In the genomic region with DNA sequence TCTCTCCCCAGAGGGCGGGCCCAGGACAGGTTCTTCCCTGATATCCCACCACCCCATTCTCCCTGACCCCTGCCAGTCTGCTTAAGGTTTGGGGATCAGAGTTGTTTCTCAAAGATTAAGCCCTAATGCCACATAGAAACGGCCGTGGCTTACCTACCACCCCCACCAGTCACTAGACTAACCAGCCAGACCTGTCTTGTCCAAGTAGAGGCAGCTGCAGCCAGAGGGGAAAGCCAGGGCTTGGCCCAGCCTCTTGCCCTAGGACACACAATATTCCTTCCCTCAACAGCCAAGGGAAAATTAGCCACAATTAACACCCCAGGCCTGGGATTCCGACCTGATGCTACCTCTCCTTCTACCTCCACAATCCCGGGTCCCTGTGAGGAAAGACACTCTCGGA, we compare ENCODE assay signal across 7 mouse cellular contexts. TPM values are rescaled to one million over a fixed set of nuclear protein-coding genes. Genes with fewer than 3 reads are reported as not detected.
DNase-seq lines count a peak whose midpoint lies in the region; ATAC-seq and TF ChIP-seq lines count a peak whose summit lies in the region.

No protein-coding gene starts in this region.

- peak overlapping the region; percentile 66 for H3K9ac ChIP-seq in forebrain, embryonic 12.5 days
- peak overlapping the region; percentile 39; the same call in 1 of the 2 replicates for H3K9ac ChIP-seq in limb, embryonic 15.5 days
- H3K9ac ChIP-seq in neural tube, embryonic 15.5 days (replicated peaks), result peak overlapping the region; percentile 99

- H3K4me2 ChIP-seq in forebrain, embryonic 12.5 days, result peak overlapping the region; percentile 78
- H3K4me2 ChIP-seq in limb, embryonic 15.5 days, result peak overlapping the region; percentile 87
- peak overlapping the region; percentile 91 for H3K4me2 ChIP-seq in neural tube, embryonic 15.5 days

- peaks cover 30% of the 10 kb centered on the region for H3K4me1 ChIP-seq in testis, adult 2 months (ENCODE audit: control insufficient read depth, insufficient read depth, low read length)
- peaks cover 51% of the 10 kb centered on the region for H3K4me1 ChIP-seq in forebrain, embryonic 12.5 days
- peaks cover 52% of the 10 kb centered on the region for H3K4me1 ChIP-seq in limb, embryonic 15.5 days
- peaks cover 53% of the 10 kb centered on the region for H3K4me1 ChIP-seq in neural tube, embryonic 15.5 days

- H3K27ac ChIP-seq in testis, adult 2 months (ENCODE audit: control insufficient read depth, insufficient read depth, low read depth, low read length), result peak overlapping the region; percentile 88
- H3K27ac ChIP-seq in forebrain, embryonic 12.5 days, result peak overlapping the region; percentile 100
- peak overlapping the region; percentile 99 for H3K27ac ChIP-seq in limb, embryonic 15.5 days
- peak overlapping the region; percentile 98 for H3K27ac ChIP-seq in neural tube, embryonic 15.5 days (replicated peaks)

- no peak for TF ChIP-seq POLR2A in testis, adult 2 months (IDR thresholded peaks at IDR 0.05; ENCODE audit: control insufficient read depth, low read depth, low read length)

- H3K36me3 ChIP-seq in testis, adult 2 months (ENCODE audit: control insufficient read depth, insufficient read depth, low read length), result no peaks in the 10 kb centered on the region
- peaks cover 31% of the 10 kb centered on the region for H3K36me3 ChIP-seq in forebrain, embryonic 12.5 days (replicated peaks)
- H3K36me3 ChIP-seq in limb, embryonic 15.5 days, result peaks cover 36% of the 10 kb centered on the region
- peaks cover 30% of the 10 kb centered on the region for H3K36me3 ChIP-seq in neural tube, embryonic 15.5 days

- no peaks in the 10 kb centered on the region for H3K27me3 ChIP-seq in testis, adult 2 months (ENCODE audit: control insufficient read depth, insufficient read depth, low read length)
- no peaks in the 10 kb centered on the region for H3K27me3 ChIP-seq in forebrain, embryonic 12.5 days
- no peaks in the 10 kb centered on the region for H3K27me3 ChIP-seq in limb, embryonic 15.5 days
- no peaks in the 10 kb centered on the region for H3K27me3 ChIP-seq in neural tube, embryonic 15.5 days (replicated peaks)

- peak overlapping the region; percentile 75; the same call in 1 of the 2 replicates for H3K4me3 ChIP-seq in testis, adult 2 months (ENCODE audit: control insufficient read depth, low read depth, low read length)
- H3K4me3 ChIP-seq in forebrain, embryonic 12.5 days (replicated peaks), result peak overlapping the region; percentile 99
- H3K4me3 ChIP-seq in limb, embryonic 15.5 days, result peak overlapping the region; percentile 81
- peak overlapping the region; percentile 72 for H3K4me3 ChIP-seq in neural tube, embryonic 15.5 days (replicated peaks)

- peak; percentile 2; the same call in 1 of the 2 replicates for ATAC-seq in forebrain, embryonic 12.5 days (ENCODE audit: low FRiP score)
- no peak for ATAC-seq in limb, embryonic 15.5 days (ENCODE audit: insufficient number of reproducible peaks, low FRiP score, low TSS enrichment, low read depth)
- no peak for ATAC-seq in neural tube, embryonic 15.5 days (ENCODE audit: low FRiP score)

- TF ChIP-seq CTCF in testis, adult 2 months (IDR thresholded peaks at IDR 0.05; ENCODE audit: control insufficient read depth, insufficient read depth, insufficient replicate concordance, low read depth, low read length), result no peak

- no peaks in the 10 kb centered on the region for H3K9me3 ChIP-seq in forebrain, embryonic 12.5 days
- no peaks in the 10 kb centered on the region for H3K9me3 ChIP-seq in limb, embryonic 15.5 days
- no peaks in the 10 kb centered on the region for H3K9me3 ChIP-seq in neural tube, embryonic 15.5 days (replicated peaks)

- DNase-seq in testis, postnatal 14 days (ENCODE audit: low spot score), result no peak
- no peak for DNase-seq in adrenal gland, adult 2 months
- no peak for DNase-seq in spleen, postnatal 36 days (ENCODE audit: low spot score in 2 of 2)

- 24% methylated on average over 6 of the region's 6 CpGs for WGBS in forebrain, embryonic 12.5 days
- WGBS in limb, embryonic 15.5 days, result 12% methylated on average over 6 of the region's 6 CpGs
- WGBS in neural tube, embryonic 15.5 days, result 24% methylated on average over 6 of the region's 6 CpGs

RNA-seq across cellular contexts. Expression of a gene that starts 3.5 kb away (rescaled TPM):
- 49.4 and 52.5 TPM in 2 replicates for polyA plus RNA-seq in testis, adult 2 months (2012; rRNA removed)
- polyA plus RNA-seq in forebrain, embryonic 12.5 days (2016; fragmentation: Nextera tagmentation; extraction: Ambion mirVana), result 94.3 and 98.3 TPM in 2 replicates
- polyA plus RNA-seq in limb, embryonic 15.5 days (2015; fragmentation: Nextera tagmentation; extraction: Ambion mirVana), result 77.4 and 89.3 TPM in 2 replicates
- 70.6 and 76.1 TPM in 2 replicates for polyA plus RNA-seq in neural tube, embryonic 15.5 days (2015; fragmentation: Nextera tagmentation; extraction: Ambion mirVana)
- 10 to 100 TPM; 71.0 to 92.8 TPM for total RNA-seq in adrenal gland, adult 2 months (2021)
- 83.4 and 107 TPM in 2 replicates for polyA plus RNA-seq in adrenal gland, adult 2 months (2012; rRNA removed)

RNA-seq across cellular contexts. Expression of a gene that starts 25.5 kb away (rescaled TPM):
- 4.4 and 5.7 TPM in 2 replicates for polyA plus RNA-seq in testis, adult 2 months (2012; rRNA removed)
- polyA plus RNA-seq in forebrain, embryonic 12.5 days (2016; fragmentation: Nextera tagmentation; extraction: Ambion mirVana), result 44.8 and 46.3 TPM in 2 replicates
- polyA plus RNA-seq in limb, embryonic 15.5 days (2015; fragmentation: Nextera tagmentation; extraction: Ambion mirVana), result 15.6 and 17.2 TPM in 2 replicates
- 213 and 250 TPM in 2 replicates for polyA plus RNA-seq in neural tube, embryonic 15.5 days (2015; fragmentation: Nextera tagmentation; extraction: Ambion mirVana)
- 1 to 10 TPM; 3.3 to 6.8 TPM for total RNA-seq in adrenal gland, adult 2 months (2021)
- polyA plus RNA-seq in adrenal gland, adult 2 months (2012; rRNA removed), result 0.88 and 1.1 TPM in 2 replicates

RNA-seq across cellular contexts. Expression of a gene that starts 29.6 kb away (rescaled TPM):
- polyA plus RNA-seq in testis, adult 2 months (2012; rRNA removed), result 325 and 343 TPM in 2 replicates
- polyA plus RNA-seq in forebrain, embryonic 12.5 days (2016; fragmentation: Nextera tagmentation; extraction: Ambion mirVana), result 91.7 and 103 TPM in 2 replicates
- 143 and 144 TPM in 2 replicates for polyA plus RNA-seq in limb, embryonic 15.5 days (2015; fragmentation: Nextera tagmentation; extraction: Ambion mirVana)
- polyA plus RNA-seq in neural tube, embryonic 15.5 days (2015; fragmentation: Nextera tagmentation; extraction: Ambion mirVana), result 130 and 132 TPM in 2 replicates
- 100 to 1,000 TPM; 124 to 157 TPM for total RNA-seq in adrenal gland, adult 2 months (2021)
- 175 and 193 TPM in 2 replicates for polyA plus RNA-seq in adrenal gland, adult 2 months (2012; rRNA removed)

RNA-seq across cellular contexts. Expression of a gene that starts 29.7 kb away (rescaled TPM):
- 35.3 and 42.5 TPM in 2 replicates for polyA plus RNA-seq in testis, adult 2 months (2012; rRNA removed)
- 55.0 and 60.9 TPM in 2 replicates for polyA plus RNA-seq in forebrain, embryonic 12.5 days (2016; fragmentation: Nextera tagmentation; extraction: Ambion mirVana)
- polyA plus RNA-seq in limb, embryonic 15.5 days (2015; fragmentation: Nextera tagmentation; extraction: Ambion mirVana), result 30.2 and 36.6 TPM in 2 replicates
- 29.7 and 31.5 TPM in 2 replicates for polyA plus RNA-seq in neural tube, embryonic 15.5 days (2015; fragmentation: Nextera tagmentation; extraction: Ambion mirVana)
- 10 to 100 TPM; 44.2 to 59.7 TPM for total RNA-seq in adrenal gland, adult 2 months (2021)
- 10.7 and 11.8 TPM in 2 replicates for polyA plus RNA-seq in adrenal gland, adult 2 months (2012; rRNA removed)

RNA-seq across cellular contexts. Expression of a gene that starts 32.3 kb away (rescaled TPM):
- polyA plus RNA-seq in testis, adult 2 months (2012; rRNA removed), result 2.0 and 2.4 TPM in 2 replicates
- 9.1 and 11.2 TPM in 2 replicates for polyA plus RNA-seq in forebrain, embryonic 12.5 days (2016; fragmentation: Nextera tagmentation; extraction: Ambion mirVana)
- 18.8 and 20.4 TPM in 2 replicates for polyA plus RNA-seq in limb, embryonic 15.5 days (2015; fragmentation: Nextera tagmentation; extraction: Ambion mirVana)
- 6.2 and 9.1 TPM in 2 replicates for polyA plus RNA-seq in neural tube, embryonic 15.5 days (2015; fragmentation: Nextera tagmentation; extraction: Ambion mirVana)
- 10 to 100 TPM; 10.8 to 16.0 TPM for total RNA-seq in adrenal gland, adult 2 months (2021)
- polyA plus RNA-seq in adrenal gland, adult 2 months (2012; rRNA removed), result 86.3 and 94.7 TPM in 2 replicates

Comparison
In these comparisons a context has a peak if more than half of its experiments do, and no peak if none do; other contexts are left out.
1. H3K9ac ChIP-seq: peak in every context shown above with its lines; median percentile 99 in neural tube, embryonic 15.5 days; 66 in forebrain, embryonic 12.5 days; 39 in limb, embryonic 15.5 days.